Mouse (Mus musculus) urinary bladder, postnatal 14 days (tissue): ENCODE measurements around the gene Trim8.

Experiments
- DNase-seq: peaks from one replicate; pipeline ENCODE4 v3.0.0; 2021; ENCODE audit warnings: low spot score

The Trim8 gene

DNA sequence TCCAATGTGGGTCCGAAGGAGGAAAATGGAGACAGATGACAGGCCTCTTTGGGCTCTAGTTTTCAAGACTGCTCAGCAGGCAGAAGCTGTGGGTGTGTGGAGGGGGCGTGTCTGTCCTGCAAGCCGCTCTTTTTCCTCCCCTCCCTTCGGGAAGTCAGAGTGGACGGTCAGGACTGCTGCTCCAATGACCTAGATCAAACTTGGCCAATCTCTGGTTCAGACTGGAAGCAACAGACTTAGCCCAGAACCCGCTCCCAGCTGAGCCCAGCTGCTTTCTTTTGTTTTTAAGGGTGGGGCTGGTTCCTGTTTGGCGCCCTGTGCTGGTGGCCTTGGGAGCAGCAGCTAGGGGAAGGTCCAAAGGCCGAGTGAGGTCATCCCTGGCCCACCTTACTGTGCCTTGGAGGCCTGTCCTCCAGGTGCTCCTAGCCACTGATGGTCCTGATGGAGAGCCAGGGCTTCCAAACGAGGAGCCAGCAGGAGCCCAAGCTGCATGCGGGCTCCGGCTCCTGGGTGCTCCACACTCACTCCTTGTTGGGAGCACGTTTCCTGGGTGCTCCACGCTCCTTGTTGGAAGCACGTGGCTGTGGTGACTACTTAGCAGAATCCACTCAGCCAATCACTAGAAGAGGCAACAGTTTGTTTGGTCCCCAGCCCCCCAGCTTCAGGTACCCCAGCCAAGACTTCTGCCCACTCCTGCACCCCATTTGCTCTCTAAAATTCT is 23.3 kb downstream of the Trim8 start:
- peak; percentile 70 for DNase-seq

DNA sequence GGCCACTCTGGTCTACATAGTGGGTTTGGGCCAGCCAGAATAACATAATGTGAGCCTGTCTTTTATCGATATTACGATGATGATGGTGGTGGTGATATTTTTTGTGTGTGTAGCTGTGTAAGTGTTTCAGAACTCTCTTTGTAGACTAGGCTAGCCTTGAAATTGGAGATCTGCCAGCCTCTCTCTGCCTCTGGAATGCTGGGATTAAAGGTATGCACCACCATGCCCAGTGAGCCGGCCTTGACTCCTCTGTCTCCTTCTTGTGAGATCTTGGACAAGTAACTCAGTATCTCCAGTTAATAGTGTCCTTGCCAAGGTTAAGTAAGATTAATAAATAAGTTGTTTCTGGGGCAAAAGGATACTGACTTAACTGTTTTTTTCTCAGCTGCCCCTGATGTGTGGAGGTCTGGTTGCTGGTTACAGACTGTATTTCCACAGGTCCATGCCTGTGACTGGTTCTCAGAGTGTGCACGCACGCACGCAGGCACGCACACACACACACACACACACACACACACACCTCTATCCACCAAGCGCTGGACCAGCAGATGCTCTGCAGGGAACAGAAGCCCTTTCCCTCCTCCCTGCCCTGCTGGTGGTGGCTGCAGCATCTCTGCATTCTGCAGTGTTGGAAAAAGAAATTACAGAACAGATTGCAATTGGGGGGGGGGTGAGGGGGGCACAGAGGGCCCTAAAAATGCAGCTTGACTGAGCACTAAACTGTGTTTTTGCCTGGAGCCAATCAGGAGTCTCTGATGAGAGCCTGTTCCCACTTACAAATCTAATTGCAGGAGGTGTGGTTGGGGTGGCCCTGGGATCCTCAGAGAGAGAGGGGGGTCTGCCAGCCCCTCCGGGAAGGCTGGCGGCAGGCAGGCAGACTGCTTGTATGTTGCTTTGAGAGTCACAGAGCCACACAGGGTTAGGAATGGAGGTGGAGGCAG is 24.5 kb downstream of the Trim8 start:
- no peak for DNase-seq

DNA sequence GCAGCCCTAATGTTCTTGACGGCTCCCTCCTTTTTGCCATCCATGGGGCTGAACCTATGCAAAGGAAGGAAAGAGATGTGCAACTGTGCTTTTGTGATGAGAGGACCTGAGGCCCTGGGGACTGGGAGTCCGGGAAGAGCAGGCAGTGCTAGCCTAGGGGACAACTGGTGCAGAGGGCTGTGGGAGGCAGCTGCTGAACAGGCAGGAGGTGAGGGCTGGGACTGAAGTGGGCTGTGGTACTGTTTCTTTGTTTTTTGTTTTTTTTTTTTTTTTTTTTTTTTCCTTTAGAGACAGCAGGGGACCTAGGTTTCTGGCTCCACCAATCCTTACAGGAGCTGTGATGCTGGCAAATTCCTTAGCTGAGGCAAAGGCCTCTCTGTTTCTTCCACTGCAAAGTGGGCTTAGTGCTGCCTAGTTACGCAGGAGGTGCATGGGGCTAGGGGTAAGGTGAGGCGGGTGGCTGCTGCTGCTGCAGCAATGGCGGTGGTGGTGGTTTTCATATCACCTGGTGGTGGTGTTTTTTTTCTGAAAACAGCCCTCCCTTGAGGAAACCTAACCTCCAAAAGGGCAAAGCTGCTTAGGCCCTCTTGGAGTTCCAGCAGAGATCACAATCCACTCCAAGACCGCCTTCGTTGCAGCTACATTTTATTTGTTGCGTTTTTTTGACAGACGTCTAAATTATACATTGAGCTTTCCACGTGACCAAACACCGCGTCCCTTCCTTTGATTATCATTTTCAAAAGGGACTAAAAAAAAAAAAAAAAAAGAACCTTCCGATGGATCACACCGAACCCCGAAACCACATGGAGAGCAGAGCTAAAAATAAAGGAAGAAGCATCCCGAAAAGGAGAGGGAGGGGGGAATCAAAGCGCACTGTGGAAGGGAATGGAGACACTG is 26.4 kb downstream of the Trim8 start:
- DNase-seq: no peak

- peak; percentile 55 for DNase-seq
Observed at GRCm38 (mm10) chr19:46528529-46529213, 27.2 kb downstream of the Trim8 start.

- DNase-seq: peak; percentile 61
Observed at GRCm38 (mm10) chr19:46529601-46530448, 28.3 kb downstream of the Trim8 start.

GRCm38 (mm10) chr19:46530449-46530990 is 29.0 kb downstream of the Trim8 start:
- DNase-seq: no peak

GRCm38 (mm10) chr19:46531071-46532030 is 29.8 kb downstream of the Trim8 start:
- DNase-seq: no peak

- peak; percentile 60 for DNase-seq
Observed at GRCm38 (mm10) chr19:46532031-46532688, 30.7 kb downstream of the Trim8 start.

DNA sequence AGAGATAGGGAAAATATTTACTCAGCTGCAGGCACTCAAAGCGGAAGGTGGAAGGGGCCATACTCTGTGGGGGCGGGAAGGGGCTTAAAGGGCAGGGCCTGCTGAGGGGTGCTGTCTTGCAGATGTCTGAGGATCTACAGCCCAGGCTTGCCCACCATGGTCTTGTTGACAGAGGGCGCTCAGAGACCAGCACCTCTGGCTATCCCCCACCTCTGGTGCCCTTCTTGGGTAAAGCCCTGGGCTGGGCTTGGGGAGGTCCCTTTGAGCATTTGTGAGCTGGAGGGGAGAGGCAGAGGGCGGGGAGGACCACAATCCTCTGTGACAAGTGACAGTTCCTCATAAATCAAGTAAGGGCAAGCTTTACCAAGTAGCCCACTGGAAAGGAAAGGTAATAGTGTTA is 31.6 kb downstream of the Trim8 start:
- DNase-seq: no peak

- no peak for DNase-seq
Observed at GRCm38 (mm10) chr19:46533525-46533924, 32.0 kb downstream of the Trim8 start.

DNA sequence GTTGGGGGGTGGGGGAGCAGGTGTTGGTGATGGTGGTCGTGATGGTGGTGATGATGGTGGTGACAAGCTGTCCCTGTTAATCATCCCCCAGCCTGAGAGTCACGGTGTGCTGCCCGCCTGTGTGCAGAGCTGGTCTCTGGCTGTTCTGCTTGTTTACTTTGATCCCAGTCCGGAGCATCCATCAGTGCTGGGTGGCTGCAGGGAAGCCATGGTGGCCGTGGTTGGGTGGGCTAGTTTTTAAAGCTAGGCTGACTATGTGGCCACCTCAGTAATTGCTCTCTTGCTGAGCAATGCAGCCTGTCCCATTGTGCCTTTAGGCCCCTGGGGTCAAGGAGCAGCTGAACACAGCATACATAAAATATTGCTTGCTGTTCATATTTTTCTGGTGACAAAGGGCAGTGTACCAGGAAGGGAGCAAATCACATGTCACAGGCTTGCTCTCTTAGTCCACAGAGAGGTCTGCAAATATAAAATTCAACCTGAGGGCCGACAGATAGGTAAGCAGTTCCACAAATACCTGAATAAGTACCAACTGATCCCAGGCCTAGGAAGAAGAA is 33.1 kb downstream of the Trim8 start:
- no peak for DNase-seq

- DNase-seq: no peak
Observed at GRCm38 (mm10) chr19:46537357-46537756, 35.9 kb downstream of the Trim8 start.

GRCm38 (mm10) chr19:46538213-46538612 is 36.7 kb downstream of the Trim8 start:
- DNase-seq: no peak

DNA sequence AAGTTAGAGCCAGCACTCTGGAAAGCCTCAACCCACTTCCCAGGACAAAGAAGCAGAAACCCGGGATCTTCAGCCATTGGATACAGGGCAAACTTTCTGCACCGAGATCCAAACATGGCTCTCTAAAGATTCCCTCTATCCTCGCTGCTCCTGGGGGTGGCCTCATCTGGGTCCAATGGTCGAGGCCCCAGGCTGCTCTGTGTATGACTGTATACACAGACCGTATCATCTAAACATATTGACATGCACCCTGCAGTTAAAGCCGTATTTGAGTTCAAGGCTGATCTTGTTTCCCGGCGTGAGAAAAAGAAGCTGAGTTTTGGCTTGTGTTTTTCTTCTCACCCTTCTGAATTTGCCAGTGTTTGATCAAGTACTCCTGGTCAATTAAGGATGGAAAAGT is 41.2 kb downstream of the Trim8 start:
- DNase-seq: no peak

- no peak for DNase-seq
Observed at GRCm38 (mm10) chr19:46547565-46547964, 46.1 kb downstream of the Trim8 start.

- no peak for DNase-seq
Observed at GRCm38 (mm10) chr19:46548110-46548509, 46.6 kb downstream of the Trim8 start.

DNA sequence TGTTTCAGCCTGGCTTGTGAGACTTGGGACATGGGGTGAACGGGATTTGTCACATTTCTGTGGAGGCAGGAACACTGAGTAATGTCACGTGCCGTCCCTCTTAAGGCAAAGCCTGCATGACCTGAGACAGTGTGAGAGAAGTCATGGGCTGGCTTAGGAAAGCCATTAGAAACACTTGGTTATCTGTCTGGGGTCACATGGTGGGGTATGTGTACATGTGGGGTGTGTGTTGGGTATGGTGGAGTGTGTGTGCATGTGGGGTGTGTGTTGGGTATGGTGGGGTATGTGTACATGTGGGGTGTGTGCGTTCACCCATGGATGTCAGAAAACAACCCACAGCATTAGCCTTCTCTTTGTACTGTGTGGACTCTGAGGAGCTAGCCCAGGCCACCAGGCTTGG is 48.9 kb downstream of the Trim8 start:
- DNase-seq: no peak

DNA sequence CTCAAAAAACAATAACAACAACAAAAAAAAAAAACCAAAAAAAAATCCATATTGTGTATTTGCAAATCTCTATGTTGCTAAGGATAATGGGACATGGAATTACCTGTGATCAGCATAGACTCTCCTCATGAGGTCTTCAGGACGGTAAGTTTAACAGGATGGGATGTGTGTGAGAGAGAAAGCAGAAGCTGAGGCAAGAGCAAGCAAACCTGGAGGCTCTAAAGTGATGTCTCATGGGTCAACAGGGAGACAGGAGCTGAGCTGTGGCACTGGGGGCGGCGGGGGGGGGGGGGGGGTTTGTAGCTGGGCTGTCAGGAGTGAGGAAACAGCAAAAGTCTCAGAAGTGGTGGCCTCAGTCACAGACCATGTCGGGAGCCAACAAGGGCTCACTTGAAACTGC is 51.0 kb downstream of the Trim8 start:
- no peak for DNase-seq
